Mouse (Mus musculus): ENCODE measurements at regions not wholly inside any gene's neighbourhood (a gene's known extent, or its start where the extent isn't known, plus 50 kb on each side); places are given as distances from the start of the nearest gene placed in this dataset.
A peak's percentile ranks its signal among the peaks of the same experiment; 100 is the strongest.

DNA sequence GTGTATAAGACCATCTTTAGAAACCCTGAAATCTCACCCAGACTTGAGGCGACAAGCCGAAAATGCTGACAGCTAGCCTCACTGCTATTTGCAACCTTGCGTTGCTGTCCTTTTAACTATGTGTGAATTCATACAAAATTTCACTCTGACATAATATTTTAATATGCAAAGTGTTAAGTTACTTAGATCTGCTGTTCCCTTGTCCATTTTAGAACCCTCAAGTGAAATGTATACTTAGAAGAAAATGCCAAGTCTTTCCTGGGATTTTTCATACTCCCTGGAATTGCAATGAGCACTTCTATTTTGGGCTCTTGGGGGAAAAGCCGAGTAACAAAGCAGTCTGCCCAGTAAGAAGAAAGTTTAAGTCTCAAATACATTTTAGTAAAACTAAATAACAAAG lies 150.0 kb upstream of the Cttnbp2 start:
- 87% methylated on average over 4 of the region's 4 CpGs for WGBS
- Histone ChIP-seq H3K27me3 (ENCODE audit: control insufficient read depth, insufficient read depth, low read length) (no peaks in the 10 kb centered on the region), H3K9ac (replicated peaks; ENCODE audit: low read length) (no peak overlapping the region), H3K4me2 (ENCODE audit: low read length) (no peak overlapping the region), H3K36me3 (ENCODE audit: control insufficient read depth, insufficient read depth, low read length) (no peaks in the 10 kb centered on the region), H3K4me1 (ENCODE audit: control insufficient read depth, insufficient read depth, low read length) (no peaks in the 10 kb centered on the region), H3K9me3 (ENCODE audit: control insufficient read depth, low read length) (no peaks in the 10 kb centered on the region), H3K27ac (replicated peaks; ENCODE audit: low read depth, low read length) (no peak overlapping the region), H3K4me3 (replicated peaks; ENCODE audit: low read depth, low read length) (no peak overlapping the region)
- ATAC-seq (ENCODE audit: low FRiP score, low TSS enrichment) (no peak), DNase-seq (no peak)

DNA sequence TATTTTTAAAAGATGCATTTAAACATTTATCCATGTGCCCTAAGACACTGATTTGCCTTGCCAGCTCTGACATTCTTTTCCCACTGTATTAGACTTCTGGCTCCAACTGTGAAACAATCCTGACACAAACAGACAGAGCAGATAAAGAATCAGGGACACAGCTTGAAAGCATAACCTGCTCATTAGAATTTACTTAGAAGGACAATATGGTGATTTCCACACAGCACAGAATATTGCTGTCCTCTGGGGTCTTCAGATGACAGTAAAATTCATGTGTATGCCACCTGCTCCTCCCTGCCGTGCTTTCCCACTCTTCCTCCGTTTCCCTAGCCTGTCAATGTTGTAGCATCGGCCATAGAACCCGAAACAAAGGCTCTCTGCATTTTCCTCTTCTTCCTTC lies 151.3 kb upstream of the Cttnbp2 start:
- Histone ChIP-seq H3K4me2 (ENCODE audit: low read length) (no peak overlapping the region), H3K36me3 (ENCODE audit: control insufficient read depth, insufficient read depth, low read length) (no peaks in the 10 kb centered on the region), H3K4me1 (ENCODE audit: control insufficient read depth, insufficient read depth, low read length) (no peaks in the 10 kb centered on the region), H3K27ac (replicated peaks; ENCODE audit: low read depth, low read length) (no peak overlapping the region), H3K9ac (replicated peaks; ENCODE audit: low read length) (no peak overlapping the region), H3K27me3 (ENCODE audit: control insufficient read depth, insufficient read depth, low read length) (no peaks in the 10 kb centered on the region), H3K9me3 (ENCODE audit: control insufficient read depth, low read length) (no peaks in the 10 kb centered on the region), H3K4me3 (replicated peaks; ENCODE audit: low read depth, low read length) (no peak overlapping the region)
- DNase-seq (no peak), ATAC-seq (ENCODE audit: low FRiP score, low TSS enrichment) (no peak)
- 72% methylated on average over 4 of the region's 4 CpGs for WGBS

DNA sequence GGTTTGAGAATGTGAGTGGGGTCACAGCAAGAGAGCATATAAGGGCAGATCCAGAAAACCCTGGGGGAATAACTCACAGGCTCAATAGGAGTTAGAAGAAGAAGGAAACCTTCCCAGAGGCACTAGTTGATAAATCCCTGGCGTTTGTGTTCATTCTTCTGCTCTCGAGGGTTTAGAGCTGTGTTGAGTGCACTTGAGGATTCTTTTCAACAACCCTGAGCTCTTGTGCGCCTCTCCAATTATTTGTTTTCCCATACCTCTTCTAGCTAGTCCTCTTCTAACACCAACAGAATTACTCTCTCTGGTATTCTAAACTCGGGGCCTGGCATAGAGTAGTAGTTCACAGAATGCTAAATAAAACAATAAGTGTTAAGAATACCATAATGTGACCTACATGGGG lies 151.9 kb upstream of the Cttnbp2 start:
- Histone ChIP-seq H3K4me1 (ENCODE audit: control insufficient read depth, insufficient read depth, low read length) (no peaks in the 10 kb centered on the region), H3K27me3 (ENCODE audit: control insufficient read depth, insufficient read depth, low read length) (no peaks in the 10 kb centered on the region), H3K9ac (replicated peaks; ENCODE audit: low read length) (no peak overlapping the region), H3K36me3 (ENCODE audit: control insufficient read depth, insufficient read depth, low read length) (no peaks in the 10 kb centered on the region), H3K4me2 (ENCODE audit: low read length) (no peak overlapping the region), H3K9me3 (ENCODE audit: control insufficient read depth, low read length) (no peaks in the 10 kb centered on the region), H3K27ac (replicated peaks; ENCODE audit: low read depth, low read length) (no peak overlapping the region), H3K4me3 (replicated peaks; ENCODE audit: low read depth, low read length) (no peak overlapping the region)
- 81% methylated on average over 4 of the region's 4 CpGs for WGBS
- DNase-seq (no peak), ATAC-seq (ENCODE audit: low FRiP score, low TSS enrichment) (no peak)

DNA sequence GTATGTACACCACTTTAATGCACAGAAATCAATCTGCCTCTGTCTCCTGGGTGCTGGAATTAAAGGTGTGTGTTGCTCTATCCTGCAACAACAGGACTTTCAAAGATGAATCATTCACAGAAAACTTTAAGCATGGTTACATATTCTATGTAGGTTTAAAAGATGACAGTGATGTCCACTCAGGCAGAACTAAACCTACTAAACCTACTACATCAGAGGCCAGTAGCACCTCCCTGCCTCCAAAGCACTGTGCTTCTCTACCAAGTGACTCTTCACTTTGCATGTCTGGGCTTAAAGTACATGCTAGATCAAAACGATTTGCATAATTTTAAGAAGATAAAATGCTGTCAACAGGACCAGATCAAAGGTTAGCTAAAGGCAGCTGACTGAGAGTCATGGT lies 156.0 kb upstream of the Cttnbp2 start:
- Histone ChIP-seq H3K27ac (replicated peaks; ENCODE audit: low read depth, low read length) (no peak overlapping the region), H3K4me2 (ENCODE audit: low read length) (no peak overlapping the region), H3K27me3 (ENCODE audit: control insufficient read depth, insufficient read depth, low read length) (no peaks in the 10 kb centered on the region), H3K4me1 (ENCODE audit: control insufficient read depth, insufficient read depth, low read length) (no peaks in the 10 kb centered on the region), H3K9me3 (ENCODE audit: control insufficient read depth, low read length) (no peaks in the 10 kb centered on the region), H3K36me3 (ENCODE audit: control insufficient read depth, insufficient read depth, low read length) (no peaks in the 10 kb centered on the region), H3K9ac (replicated peaks; ENCODE audit: low read length) (no peak overlapping the region), H3K4me3 (replicated peaks; ENCODE audit: low read depth, low read length) (no peak overlapping the region)
- WGBS, result 80% methylated on average over 1 of the region's 1 CpGs
- ATAC-seq (ENCODE audit: low FRiP score, low TSS enrichment) (no peak), DNase-seq (no peak)

DNA sequence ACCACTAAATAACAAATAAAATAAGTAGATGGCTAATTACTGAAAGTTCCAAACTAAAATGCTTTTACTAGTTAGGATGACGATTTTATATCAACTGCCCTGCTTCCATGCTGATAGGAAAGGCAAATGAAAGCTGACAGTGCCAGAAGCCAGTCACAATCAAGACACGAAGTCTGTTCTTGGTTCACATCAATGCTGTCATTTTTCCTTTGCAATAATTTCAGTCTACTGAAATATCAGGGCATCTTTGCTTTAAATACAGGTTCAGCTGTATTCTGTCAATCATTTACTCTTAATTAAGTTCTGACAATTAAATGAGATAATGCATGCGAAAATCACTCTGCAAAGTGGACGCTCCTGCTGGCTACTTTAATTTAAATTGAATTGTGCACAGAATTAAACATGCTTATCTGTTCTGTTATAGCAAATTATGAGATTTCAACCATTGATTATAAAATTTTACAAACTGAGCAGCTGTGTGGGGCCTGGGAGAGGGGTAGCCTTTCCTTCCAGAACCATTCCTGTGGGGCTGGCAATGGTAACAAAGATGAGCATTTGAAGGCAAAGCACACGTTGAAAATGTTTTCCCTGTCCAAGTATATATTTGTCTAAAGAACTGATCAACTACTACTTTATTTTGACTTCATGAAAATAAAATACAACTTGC lies 160.1 kb upstream of the Cttnbp2 start:
- ATAC-seq (ENCODE audit: low FRiP score, low TSS enrichment), result no peak
- H3K27me3 ChIP-seq (ENCODE audit: control insufficient read depth, insufficient read depth, low read length), result no peaks in the 10 kb centered on the region
- DNase-seq, result no peak
- no peak overlapping the region for H3K27ac ChIP-seq (replicated peaks; ENCODE audit: low read depth, low read length)
- WGBS, result 62% methylated on average over 5 of the region's 5 CpGs
- no peaks in the 10 kb centered on the region for H3K4me1 ChIP-seq (ENCODE audit: control insufficient read depth, insufficient read depth, low read length)
- no peak overlapping the region for H3K4me2 ChIP-seq (ENCODE audit: low read length)
- no peaks in the 10 kb centered on the region for H3K36me3 ChIP-seq (ENCODE audit: control insufficient read depth, insufficient read depth, low read length)
- no peaks in the 10 kb centered on the region for H3K9me3 ChIP-seq (ENCODE audit: control insufficient read depth, low read length)
- H3K4me3 ChIP-seq (replicated peaks; ENCODE audit: low read depth, low read length), result no peak overlapping the region
- no peak overlapping the region for H3K9ac ChIP-seq (replicated peaks; ENCODE audit: low read length)

DNA sequence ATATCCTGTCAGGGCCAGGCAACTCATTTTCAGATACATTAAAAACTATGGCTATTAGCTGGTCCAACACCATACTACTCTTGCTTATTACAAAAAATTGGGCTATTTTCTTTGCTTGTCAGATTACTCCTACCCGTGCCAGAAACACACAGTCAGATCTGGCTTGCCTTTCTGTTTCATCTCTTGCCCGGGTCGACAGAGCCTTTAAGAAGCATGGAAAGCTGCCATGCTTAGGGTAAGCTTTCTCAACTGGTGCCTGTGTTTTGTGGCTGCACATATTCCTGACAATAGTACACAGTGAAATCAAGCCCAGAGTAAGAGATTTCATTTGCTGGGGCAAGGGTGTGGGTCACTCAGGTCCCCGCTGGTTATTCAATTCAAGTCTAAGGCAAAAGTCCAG lies 162.5 kb upstream of the Cttnbp2 start:
- Histone ChIP-seq H3K9ac (replicated peaks; ENCODE audit: low read length) (no peak overlapping the region), H3K27ac (replicated peaks; ENCODE audit: low read depth, low read length) (no peak overlapping the region), H3K4me1 (ENCODE audit: control insufficient read depth, insufficient read depth, low read length) (no peaks in the 10 kb centered on the region), H3K4me3 (replicated peaks; ENCODE audit: low read depth, low read length) (no peak overlapping the region), H3K36me3 (ENCODE audit: control insufficient read depth, insufficient read depth, low read length) (no peaks in the 10 kb centered on the region), H3K9me3 (ENCODE audit: control insufficient read depth, low read length) (no peaks in the 10 kb centered on the region), H3K4me2 (ENCODE audit: low read length) (no peak overlapping the region), H3K27me3 (ENCODE audit: control insufficient read depth, insufficient read depth, low read length) (no peaks in the 10 kb centered on the region)
- ATAC-seq (ENCODE audit: low FRiP score, low TSS enrichment), result no peak
- DNase-seq, result no peak
- WGBS, result 88% methylated on average over 4 of the region's 4 CpGs

DNA sequence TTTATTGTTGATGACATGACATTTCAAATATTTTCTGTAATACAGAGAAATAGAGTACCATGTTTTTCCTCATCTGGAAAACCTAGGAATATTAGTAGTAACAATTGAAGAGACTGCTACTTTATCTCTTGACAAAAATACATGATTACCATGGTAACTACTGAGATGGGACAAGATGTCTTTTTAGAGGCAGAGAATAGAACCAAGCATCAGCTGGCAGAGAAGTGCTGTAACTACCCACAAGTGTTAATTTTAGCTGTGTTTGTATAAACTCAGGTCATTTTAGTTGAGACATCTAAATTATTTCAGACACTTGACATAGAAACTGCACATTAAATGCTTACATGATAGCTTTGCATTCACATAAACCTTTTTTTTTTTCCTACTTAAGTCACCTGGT lies 166.1 kb upstream of the Cttnbp2 start:
- Histone ChIP-seq H3K27ac (replicated peaks; ENCODE audit: low read depth, low read length) (no peak overlapping the region), H3K9ac (replicated peaks; ENCODE audit: low read length) (no peak overlapping the region), H3K4me1 (ENCODE audit: control insufficient read depth, insufficient read depth, low read length) (no peaks in the 10 kb centered on the region), H3K4me3 (replicated peaks; ENCODE audit: low read depth, low read length) (no peak overlapping the region), H3K36me3 (ENCODE audit: control insufficient read depth, insufficient read depth, low read length) (no peaks in the 10 kb centered on the region), H3K27me3 (ENCODE audit: control insufficient read depth, insufficient read depth, low read length) (no peaks in the 10 kb centered on the region), H3K9me3 (ENCODE audit: control insufficient read depth, low read length) (no peaks in the 10 kb centered on the region), H3K4me2 (ENCODE audit: low read length) (no peak overlapping the region)
- no peak for DNase-seq
- ATAC-seq (ENCODE audit: low FRiP score, low TSS enrichment), result no peak

DNA sequence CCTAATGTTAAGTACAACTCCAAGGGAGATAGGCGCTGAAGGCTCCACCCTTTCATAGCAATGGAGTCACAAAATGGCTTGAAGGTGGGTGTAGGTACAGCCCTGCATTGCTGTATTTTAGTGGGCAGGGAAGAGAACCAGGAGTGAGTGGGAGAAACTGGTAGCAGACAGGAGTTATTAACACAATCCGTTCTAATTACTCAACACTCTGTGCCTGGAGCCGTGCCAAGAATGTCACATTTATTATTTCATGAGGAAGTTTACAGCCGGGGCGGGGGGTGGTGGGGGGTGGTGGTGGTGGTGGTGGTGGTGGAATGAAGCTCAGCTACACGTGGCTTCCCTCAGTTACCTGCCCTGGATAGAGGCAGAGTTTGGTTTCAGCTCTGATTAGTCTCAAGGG lies 166.3 kb upstream of the Lsm8 start:
- Histone ChIP-seq H3K4me1 (ENCODE audit: control insufficient read depth, insufficient read depth, low read length) (no peaks in the 10 kb centered on the region), H3K4me2 (ENCODE audit: low read length) (no peak overlapping the region), H3K36me3 (ENCODE audit: control insufficient read depth, insufficient read depth, low read length) (no peaks in the 10 kb centered on the region), H3K27me3 (ENCODE audit: control insufficient read depth, insufficient read depth, low read length) (no peaks in the 10 kb centered on the region), H3K4me3 (replicated peaks; ENCODE audit: low read depth, low read length) (no peak overlapping the region), H3K27ac (replicated peaks; ENCODE audit: low read depth, low read length) (no peak overlapping the region), H3K9ac (replicated peaks; ENCODE audit: low read length) (no peak overlapping the region), H3K9me3 (ENCODE audit: control insufficient read depth, low read length) (no peaks in the 10 kb centered on the region)
- DNase-seq (peak; percentile 20), ATAC-seq (ENCODE audit: low FRiP score, low TSS enrichment) (no peak)
- 76% methylated on average over 6 of the region's 6 CpGs for WGBS

DNA sequence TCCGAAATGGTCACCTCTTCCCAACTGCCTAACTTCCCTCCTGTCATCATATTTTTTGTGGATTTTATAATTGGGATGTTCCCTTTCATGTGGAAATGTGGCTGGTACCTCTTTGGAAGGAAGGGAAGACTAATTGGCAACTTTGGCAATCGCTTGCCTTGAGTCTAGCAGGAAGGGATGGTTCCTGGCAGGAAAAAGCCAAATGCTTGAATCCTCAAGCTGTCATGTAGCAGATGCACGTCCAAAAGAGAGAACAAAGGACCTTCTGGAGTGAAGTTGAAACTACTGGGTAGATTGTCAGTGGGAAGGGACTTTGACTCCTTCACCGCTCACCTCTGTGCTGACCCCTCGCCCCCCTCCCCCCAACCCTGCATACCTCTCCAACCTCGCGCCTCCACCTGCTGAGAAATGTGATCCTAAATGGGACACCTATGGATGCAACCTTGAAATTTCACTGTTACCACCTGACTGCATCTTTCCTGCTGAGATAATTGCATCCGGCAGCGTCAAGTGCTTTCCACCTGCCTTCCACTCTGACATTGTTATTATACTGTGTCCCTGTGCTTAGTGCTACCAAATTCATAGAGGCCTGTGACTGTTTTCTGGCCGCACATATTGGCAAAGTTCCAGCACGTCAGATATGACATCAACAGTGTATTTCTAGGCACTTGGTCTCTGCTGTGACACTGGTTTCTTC lies 159.6 kb upstream of the Lsm8 start:
- Histone ChIP-seq H3K36me3 (ENCODE audit: control insufficient read depth, insufficient read depth, low read length) (no peaks in the 10 kb centered on the region), H3K27ac (replicated peaks; ENCODE audit: low read depth, low read length) (no peak overlapping the region), H3K4me2 (ENCODE audit: low read length) (no peak overlapping the region), H3K9ac (replicated peaks; ENCODE audit: low read length) (no peak overlapping the region), H3K27me3 (ENCODE audit: control insufficient read depth, insufficient read depth, low read length) (no peaks in the 10 kb centered on the region), H3K9me3 (ENCODE audit: control insufficient read depth, low read length) (no peaks in the 10 kb centered on the region), H3K4me3 (replicated peaks; ENCODE audit: low read depth, low read length) (no peak overlapping the region), H3K4me1 (ENCODE audit: control insufficient read depth, insufficient read depth, low read length) (no peaks in the 10 kb centered on the region)
- ATAC-seq (ENCODE audit: low FRiP score, low TSS enrichment) (peak; percentile 58), DNase-seq (peak; percentile 27)
- WGBS, result 47% methylated on average over 11 of the region's 11 CpGs
